Mouse (Mus musculus): ENCODE measurements at regions not wholly inside any gene's neighbourhood (a gene's known extent, or its start where the extent isn't known, plus 50 kb on each side); places are given as distances from the start of the nearest gene placed in this dataset.

GRCm38 (mm10) chr4:101356093-101356953 lies 62.8 kb upstream of the Ak4 start:
- Histone ChIP-seq H3K36me3 (replicated peaks in 1 of 2; ENCODE audit: control insufficient read depth in 1 of 2, insufficient read depth in 1 of 2, low read length in 1 of 2) (no peaks in the 10 kb centered on the region), H3K79me2 (replicated peaks; ENCODE audit: control insufficient read depth, extremely low read depth, insufficient read depth, poor library complexity, severe bottlenecking) (no peaks in the 10 kb centered on the region), H3K9me3 (replicated peaks; ENCODE audit: low read length) (peaks cover 4% of the 10 kb centered on the region), H3K27me3 (replicated peaks) (peaks cover 28% of the 10 kb centered on the region), H3K4me1 (ENCODE audit: control insufficient read depth in 1 of 2, insufficient read depth in 2 of 2) (peaks cover 0 to 6% of the 10 kb centered on the region in 2 experiments; a peak in 2 of 4 replicates), H3K4me2 (ENCODE audit: insufficient read depth, low read depth, poor library complexity, severe bottlenecking) (peak overlapping the region; percentile 97), H3K27ac (ENCODE audit: insufficient read depth, low read depth) (no peak overlapping the region), H3K9ac (ENCODE audit: insufficient read depth, low read depth) (peak overlapping the region; percentile 7; the same call in 1 of the 2 replicates), H3K4me3 (replicated peaks in 1 of 3; ENCODE audit: low read depth in 2 of 3, low read length in 2 of 3, poor library complexity in 1 of 3) (peak overlapping the region; percentile 54 to 63 (median 63))
- in situ Hi-C loops (cut with MboI; ENCODE audit: low pct_ligation_motif_present, low pct_unique_long_range_greater_than_20kb, low sequenced_read_pairs) (no loop called here), dilution Hi-C loops (cut with MboI; ENCODE audit: extremely low pct_ligation_motif_present, extremely low pct_unique_long_range_greater_than_20kb, low sequenced_read_pairs) (no loop called here)
- TF ChIP-seq TBP (conservative IDR thresholded peaks at IDR 0.05; ENCODE audit: low read depth, low read length) = no peak
- TF ChIP-seq MXI1 (IDR thresholded peaks at IDR 0.05; ENCODE audit: low read depth, low read length) = peak; percentile 27; the same call in 1 of the 2 replicates
- no peak for TF ChIP-seq IRF4 (IDR thresholded peaks at IDR 0.05; ENCODE audit: low read depth, low read length)
- TF ChIP-seq JUN (IDR thresholded peaks at IDR 0.05; ENCODE audit: insufficient read depth, low read depth, low read length) = no peak
- TF ChIP-seq ETS1 (conservative IDR thresholded peaks at IDR 0.05; ENCODE audit: low read depth, low read length) = no peak
- no peak for TF ChIP-seq HCFC1 (IDR thresholded peaks at IDR 0.05; ENCODE audit: low read depth, low read length)
- TF ChIP-seq BHLHE40 (IDR thresholded peaks at IDR 0.05; ENCODE audit: low read depth, low read length) = no peak; the same call in 1 of the 2 replicates
- no peak for TF ChIP-seq ZKSCAN1 (IDR thresholded peaks at IDR 0.05; ENCODE audit: borderline replicate concordance, low read depth, low read length)
- no peak for TF ChIP-seq ZC3H11A (IDR thresholded peaks at IDR 0.05; ENCODE audit: low read depth, low read length)
- peak; percentile 28; the same call in 1 of the 2 replicates for TF ChIP-seq ZNF384 (IDR thresholded peaks at IDR 0.05; ENCODE audit: low read depth, low read length)
- TF ChIP-seq MAFK (IDR thresholded peaks at IDR 0.05; ENCODE audit: insufficient replicate concordance, low read length) = no peak
- no peak for TF ChIP-seq USF2 (conservative IDR thresholded peaks at IDR 0.05; ENCODE audit: low read depth, low read length)
- TF ChIP-seq SIN3A (IDR thresholded peaks at IDR 0.05; ENCODE audit: low read length) = no peak
- TF ChIP-seq ELF1 (IDR thresholded peaks at IDR 0.05; ENCODE audit: low read depth, low read length) = no peak
- no peak for TF ChIP-seq USF1 (IDR thresholded peaks at IDR 0.05; ENCODE audit: low read depth, low read length)
- TF ChIP-seq MAZ (IDR thresholded peaks at IDR 0.05; ENCODE audit: low read depth, low read length) = no peak
- no peak for TF ChIP-seq GABPA (IDR thresholded peaks at IDR 0.05; ENCODE audit: insufficient replicate concordance, low read depth, low read length)
- TF ChIP-seq JUND (conservative IDR thresholded peaks at IDR 0.05; ENCODE audit: low read depth, low read length) = no peak
- TF ChIP-seq UBTF (IDR thresholded peaks at IDR 0.05; ENCODE audit: low read depth, low read length) = peak; percentile 18; the same call in 1 of the 2 replicates
- peak; percentile 74 for TF ChIP-seq NRF1 (IDR thresholded peaks at IDR 0.05; ENCODE audit: low read depth, low read length)
- no peak for TF ChIP-seq CHD2 (IDR thresholded peaks at IDR 0.05; ENCODE audit: low read length)
- TF ChIP-seq ZMIZ1 (IDR thresholded peaks at IDR 0.05; ENCODE audit: low read depth, low read length) = no peak
- TF ChIP-seq PAX5 (IDR thresholded peaks at IDR 0.05; ENCODE audit: low read length) = no peak
- DNase-seq (ENCODE audit: extremely low read depth) = peak; percentile 37
